Mouse (Mus musculus): ENCODE results near the gene Lyrm4.

The Lyrm4 gene

DNA sequence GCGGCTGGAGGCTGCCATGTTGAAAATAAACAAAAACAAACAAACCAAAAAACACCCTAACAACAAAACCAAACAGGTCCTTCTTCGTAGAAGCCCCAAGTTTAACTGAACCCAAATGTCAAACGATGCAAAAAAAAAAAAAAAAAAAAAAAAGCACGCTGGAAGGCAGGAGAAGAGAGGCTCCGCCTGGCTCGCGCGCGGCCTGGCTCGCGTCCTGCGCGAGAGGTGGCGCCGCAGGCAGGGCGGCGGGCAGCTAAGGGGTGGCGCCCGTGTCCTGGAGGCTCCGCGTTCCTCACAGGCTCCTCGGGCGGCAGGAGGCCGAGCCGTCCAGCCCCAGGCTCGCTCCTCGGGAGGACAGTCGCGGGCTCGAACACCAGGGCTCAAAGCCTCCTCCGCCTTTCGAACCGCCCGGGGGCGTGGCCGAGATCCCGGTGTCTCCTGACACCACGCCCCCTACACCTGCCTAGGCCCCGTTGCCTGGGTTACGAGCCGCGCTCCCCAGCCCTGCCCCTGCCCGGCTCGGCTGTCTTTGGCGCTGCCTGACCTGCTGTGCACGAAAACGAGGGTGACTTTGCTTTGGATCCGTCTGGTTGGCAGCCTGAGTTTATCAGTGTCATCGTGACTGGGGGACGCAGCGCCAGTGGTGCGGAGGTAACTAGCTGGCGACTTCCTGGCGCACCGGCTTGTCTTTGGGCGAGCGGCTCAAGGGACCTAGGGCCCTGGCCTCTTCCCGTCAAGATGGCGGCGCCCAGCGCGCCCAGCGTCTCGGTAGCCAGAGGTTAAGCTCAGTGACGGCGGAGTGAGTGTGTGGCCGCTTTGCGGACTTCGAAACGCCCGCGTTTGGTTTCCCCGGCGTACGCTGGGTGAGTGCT lies at the start of gene Lyrm4, which contains the start of gene Fars2:
Gene Lyrm4, minus strand, starts transcription at position 384 of the 872 bp plus-strand sequence.
Gene Fars2, plus strand, starts transcription at position 270 of the 872 bp plus-strand sequence.
- DNase-seq (ENCODE audit: low spot score in 2 of 2), result peak; percentile 89 to 92

DNA sequence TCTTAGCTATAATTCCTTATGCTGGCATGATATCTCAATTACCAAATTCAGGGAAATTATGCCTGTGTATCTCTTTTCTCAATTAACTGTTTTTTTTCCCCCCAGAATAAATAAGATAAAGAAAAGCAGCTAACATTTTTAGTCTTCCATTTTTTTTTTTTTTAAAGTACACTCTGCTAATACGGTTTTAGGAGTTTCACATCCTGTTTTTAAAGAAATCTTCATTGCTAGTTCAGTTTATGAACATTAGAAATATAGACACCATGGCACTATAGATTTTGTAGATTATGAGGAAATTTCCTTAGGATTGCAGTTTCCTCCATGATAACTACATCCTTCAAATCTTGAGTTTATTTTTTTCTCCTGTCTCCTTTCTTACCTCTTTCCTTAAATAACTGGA lies 46.6 kb upstream of the Lyrm4 start:
- no peak for DNase-seq (ENCODE audit: low spot score in 2 of 2)

GRCm38 (mm10) chr13:36163411-36163810 lies 46.1 kb upstream of the Lyrm4 start:
- DNase-seq (ENCODE audit: low spot score in 2 of 2), result no peak

DNA sequence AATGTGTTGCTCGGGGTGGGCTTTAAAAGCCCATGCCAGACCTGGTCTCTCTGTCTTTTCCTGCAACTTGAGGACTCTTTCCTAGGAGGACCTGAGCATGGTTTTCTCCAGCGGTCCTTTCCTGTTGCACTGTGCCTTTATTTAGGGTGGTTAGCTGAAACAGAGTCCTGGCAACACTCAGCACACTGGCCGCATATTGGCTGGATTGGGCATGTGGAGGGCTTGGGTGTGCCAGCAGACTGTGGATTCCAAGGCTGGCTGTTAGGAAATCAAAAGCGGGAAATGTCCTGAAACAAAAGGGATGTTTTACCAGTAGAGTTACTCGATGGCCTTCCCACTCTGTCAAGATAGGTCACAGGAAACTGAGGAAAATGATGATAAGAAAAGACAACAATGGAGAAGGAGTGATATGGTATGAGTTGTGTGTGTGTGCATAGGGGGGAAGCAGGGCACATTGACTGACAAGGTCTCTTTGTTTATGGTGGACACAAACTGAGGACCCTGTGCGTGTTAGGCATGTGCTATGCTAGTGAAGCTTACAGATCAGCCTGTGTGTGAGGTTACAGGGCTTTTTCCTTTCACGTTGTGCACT lies 39.1 kb upstream of the Lyrm4 start:
- no peak for DNase-seq (ENCODE audit: low spot score in 2 of 2)

- DNase-seq (ENCODE audit: low spot score in 2 of 2), result no peak
Measured at GRCm38 (mm10) chr13:36152728-36153498, 35.6 kb upstream of the Lyrm4 start.

DNA sequence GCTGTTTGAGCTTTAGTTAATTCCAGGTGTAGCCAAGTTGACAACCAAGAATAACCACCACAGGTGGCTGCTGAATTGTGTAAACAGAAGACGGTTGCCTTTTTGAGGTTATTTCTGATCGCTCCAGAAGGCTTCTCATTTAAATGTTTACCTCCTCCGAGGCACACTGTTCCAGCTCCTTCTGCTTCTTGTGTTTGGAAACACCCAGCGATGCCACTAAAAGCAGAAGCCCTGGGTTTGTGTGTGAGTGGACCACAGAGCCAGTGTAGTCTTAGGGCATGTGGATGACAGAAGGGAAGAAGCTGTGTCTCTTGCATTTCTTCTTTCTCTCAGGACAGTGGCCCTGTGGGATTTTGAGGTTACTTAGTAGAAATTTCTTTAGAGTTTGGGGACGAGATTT lies 32.9 kb upstream of the Lyrm4 start:
- no peak for DNase-seq (ENCODE audit: low spot score in 2 of 2)

GRCm38 (mm10) chr13:36149175-36149939 lies 32.0 kb upstream of the Lyrm4 start:
- DNase-seq (ENCODE audit: low spot score in 2 of 2), result no peak

- no peak for DNase-seq (ENCODE audit: low spot score in 2 of 2)
Measured at GRCm38 (mm10) chr13:36145601-36146000, 28.3 kb upstream of the Lyrm4 start.

- no peak for DNase-seq (ENCODE audit: low spot score in 2 of 2)
Measured at GRCm38 (mm10) chr13:36140247-36141016, 23.1 kb upstream of the Lyrm4 start.

DNA sequence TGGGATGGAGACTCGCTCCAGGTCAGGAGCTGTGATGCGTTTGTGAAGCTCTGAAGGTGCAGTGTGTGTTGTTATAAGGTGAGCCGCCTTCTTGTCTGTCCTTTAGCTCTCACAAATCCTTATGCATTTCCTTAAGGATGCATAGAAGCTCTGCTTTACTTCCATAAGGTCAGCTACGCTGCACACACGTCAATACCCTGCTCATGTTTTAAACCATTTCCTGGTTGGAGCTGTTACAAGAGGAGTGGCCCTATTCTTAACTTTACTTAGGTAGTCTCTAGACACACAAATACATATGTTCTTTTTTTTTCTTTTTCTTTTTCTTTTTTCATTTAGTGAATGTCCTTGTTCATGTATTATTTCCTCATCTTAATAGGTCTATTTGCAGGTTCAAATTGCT lies 22.4 kb upstream of the Lyrm4 start:
- DNase-seq (ENCODE audit: low spot score in 2 of 2), result no peak

DNA sequence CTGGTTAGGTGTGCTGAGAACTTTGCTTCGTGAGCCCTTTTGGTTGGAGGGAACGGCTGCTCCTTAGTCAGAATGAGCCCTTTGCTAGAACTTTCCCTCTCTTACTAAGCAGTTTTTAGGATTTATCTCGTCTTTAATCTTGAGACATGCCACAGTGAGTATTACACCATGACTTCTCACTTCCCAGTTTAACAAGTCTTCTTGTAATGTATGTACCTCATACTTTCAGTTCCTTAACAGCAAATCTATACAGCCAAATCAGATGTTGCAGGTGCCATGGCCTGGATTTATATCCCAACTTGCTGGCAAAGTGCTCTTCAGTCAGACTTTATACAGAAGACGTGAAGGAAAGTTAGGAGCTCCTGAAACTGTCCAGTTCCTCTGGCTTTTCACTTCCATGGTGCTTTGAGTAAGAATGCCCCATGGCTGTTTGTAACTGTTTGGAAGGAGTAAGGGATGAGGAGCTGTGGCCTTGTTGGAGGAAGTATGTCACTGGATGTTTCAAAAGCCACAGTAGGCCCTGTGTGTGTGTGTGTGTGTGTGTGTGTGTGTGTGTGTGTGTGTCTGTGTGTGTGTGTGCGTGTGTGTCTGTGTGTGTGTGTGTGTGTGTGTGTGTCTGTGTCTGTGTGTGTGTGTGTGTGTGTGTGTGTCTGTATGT lies 14.8 kb upstream of the Lyrm4 start:
- no peak for DNase-seq (ENCODE audit: low spot score in 2 of 2)

- no peak for DNase-seq (ENCODE audit: low spot score in 2 of 2)
Measured at GRCm38 (mm10) chr13:36131401-36131800, 14.1 kb upstream of the Lyrm4 start.

DNA sequence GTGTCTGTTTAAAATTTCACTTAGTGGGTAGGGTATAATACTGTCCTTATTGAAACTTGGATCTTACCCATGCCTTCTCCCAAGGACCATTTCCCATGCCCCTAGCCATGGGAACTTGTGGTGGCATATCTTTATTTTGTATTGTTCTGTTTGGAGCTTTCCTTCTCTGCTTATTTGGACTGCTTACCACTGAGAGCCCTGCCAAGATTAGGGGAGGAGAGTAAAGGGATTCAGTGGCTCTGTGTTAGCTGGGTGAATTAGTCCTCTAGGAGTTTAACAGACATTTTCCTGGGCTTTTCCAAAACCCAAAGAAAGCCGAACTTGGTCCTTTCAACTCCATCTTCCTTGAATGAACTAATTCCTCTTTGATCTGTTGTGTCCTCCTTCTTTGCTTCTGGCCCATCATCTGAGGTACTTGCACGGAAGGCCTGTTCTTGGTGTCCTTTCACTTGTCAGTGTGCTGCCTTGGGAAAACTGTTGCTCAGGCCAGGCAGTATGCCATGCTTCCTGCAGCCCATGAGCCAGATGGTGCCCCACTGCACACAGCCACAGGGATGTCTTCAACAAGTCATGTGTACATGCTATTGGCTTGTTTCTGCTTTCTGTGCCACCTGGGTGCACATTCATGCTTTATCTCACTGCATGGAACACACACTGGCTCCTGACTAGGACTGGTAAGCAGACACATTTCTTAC lies 12.2 kb upstream of the Lyrm4 start:
- DNase-seq (ENCODE audit: low spot score in 2 of 2), result peak in 1 of 2 experiments; percentile 52

DNA sequence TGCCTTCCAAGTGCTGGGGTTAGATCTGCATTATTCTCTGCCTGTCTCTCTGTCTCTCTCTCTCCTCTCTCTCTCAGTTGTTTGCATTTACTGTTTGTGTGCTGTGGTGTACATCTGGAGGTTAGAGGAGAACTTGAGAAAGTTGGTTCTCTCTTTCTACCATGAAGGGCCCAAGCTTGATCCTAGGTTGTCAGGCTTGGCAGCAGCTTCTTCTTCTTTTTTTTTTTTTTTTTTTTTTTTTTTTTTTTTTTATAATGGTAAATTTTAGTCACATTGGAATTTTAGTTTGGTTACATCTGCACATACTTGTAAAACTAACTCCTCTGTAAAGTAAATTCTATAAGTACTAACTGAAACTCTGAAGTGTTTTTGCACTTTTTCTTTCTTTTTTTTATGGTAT lies 3.3 kb upstream of the Lyrm4 start:
- DNase-seq (ENCODE audit: low spot score in 2 of 2), result no peak

GRCm38 (mm10) chr13:36119684-36120083 lies 2.4 kb upstream of the Lyrm4 start:
- no peak for DNase-seq (ENCODE audit: low spot score in 2 of 2)

DNA sequence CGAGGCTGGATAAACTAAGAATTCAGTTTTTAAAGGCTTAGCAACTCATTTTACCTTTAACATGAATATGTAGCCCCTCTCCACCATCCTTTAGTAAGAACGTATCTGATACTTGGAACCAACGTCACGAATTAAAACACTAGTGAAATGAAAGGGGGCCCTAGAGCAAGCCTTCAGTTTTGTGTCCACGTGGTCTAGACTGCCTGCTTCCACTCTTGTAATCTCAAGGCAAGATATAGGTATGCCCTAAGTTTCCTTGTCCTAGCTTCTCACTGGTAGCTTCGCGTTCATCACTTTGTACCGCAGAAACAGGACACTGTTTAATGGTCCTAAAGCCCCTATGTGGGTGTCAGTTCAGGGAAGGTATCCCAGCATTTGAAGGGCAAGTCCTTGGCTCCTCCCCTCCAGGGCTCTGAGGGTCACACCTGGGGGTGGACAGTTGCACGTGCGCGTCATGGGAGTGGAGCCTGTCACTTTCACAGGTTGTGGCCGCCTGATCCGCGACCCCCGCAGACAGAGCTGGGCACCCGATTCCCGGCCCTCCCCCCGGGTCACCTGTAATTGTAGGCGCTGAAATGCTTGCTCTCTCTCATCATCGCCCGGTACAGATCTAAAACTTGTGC lies 695 bp downstream of the Lyrm4 start:
- DNase-seq (ENCODE audit: low spot score in 2 of 2), result peak; percentile 21 to 30

DNA sequence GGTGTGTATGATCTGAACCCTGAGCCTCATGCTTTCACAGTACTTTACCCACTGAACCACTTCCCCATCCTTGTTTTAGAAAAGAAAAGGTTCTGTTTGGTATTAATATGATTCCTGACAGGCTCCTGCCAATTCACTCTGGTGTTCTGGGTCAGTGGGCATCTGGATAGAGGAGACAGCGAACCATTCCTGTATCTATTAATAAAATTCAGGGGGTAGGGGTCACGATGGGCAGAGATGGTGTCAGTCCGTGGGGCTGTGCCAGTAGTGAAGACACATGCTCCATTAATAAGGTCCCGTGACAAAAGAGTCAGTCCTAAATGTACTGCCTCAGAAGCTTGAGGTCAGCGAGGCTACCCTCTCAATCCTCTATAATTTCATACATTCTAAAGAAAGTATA lies 4.1 kb downstream of the Lyrm4 start:
- no peak for DNase-seq (ENCODE audit: low spot score in 2 of 2)

GRCm38 (mm10) chr13:36111331-36111730 lies 6.0 kb downstream of the Lyrm4 start:
- DNase-seq (ENCODE audit: low spot score in 2 of 2), result no peak

DNA sequence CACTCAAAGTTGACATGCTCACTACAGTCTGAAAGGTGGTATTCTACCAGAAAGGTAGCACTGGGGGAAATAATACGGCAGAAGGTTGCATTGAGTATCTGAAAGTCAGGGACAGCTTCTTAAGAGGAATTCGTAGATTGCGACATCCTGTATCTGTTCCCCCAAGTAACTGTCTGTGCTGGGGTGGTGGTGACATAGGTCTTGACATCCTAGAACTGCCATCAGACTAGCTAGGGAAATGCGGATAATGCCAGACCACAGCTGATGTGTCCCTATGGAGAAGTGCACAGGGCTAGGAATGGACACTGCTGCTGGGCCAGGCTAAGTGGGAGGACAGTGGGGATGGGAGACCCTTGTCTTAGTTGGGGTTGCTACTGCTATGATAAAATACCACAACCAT lies 8.8 kb downstream of the Lyrm4 start:
- no peak for DNase-seq (ENCODE audit: low spot score in 2 of 2)
